16 mouse cellular contexts compared by ENCODE assay signal in the genomic region with DNA sequence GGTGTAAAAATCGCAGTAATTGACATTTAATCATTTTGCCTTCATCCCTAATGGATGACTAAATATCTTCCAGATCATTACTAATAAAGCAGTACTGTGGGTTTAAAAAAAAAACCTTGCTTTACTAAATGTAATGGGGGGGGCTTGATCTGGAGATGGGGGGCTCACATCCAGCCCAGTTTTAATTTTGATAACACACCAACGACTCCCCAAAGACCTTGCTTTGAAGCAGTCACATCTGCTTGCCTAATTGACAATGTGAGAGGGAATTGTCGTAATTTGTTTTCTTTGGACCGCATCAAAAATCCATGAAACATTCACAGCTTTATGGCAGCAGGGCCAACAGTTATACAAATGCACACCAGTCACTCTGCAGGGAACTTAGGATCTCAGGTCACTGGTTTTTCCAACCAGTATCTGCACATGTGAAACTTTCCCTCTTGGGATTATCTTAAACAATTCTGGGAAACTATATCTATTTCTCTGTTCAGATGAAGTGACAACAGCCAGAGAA.
DNase-seq lines count a peak whose midpoint lies in the region; ATAC-seq and TF ChIP-seq lines count a peak whose summit lies in the region.
"Had no signal": no experiment of that assay in that cellular context is flagged by ENCODE, and none has a peak within 500 bp of the region (broad histone marks: within the 10 kb centered on the region; RNA-seq: fewer than 3 reads in every experiment).

No protein-coding gene starts in this region.

- no peak overlapping the region for H3K4me3 ChIP-seq in forebrain, embryonic 12.5 days (replicated peaks)
- H3K4me3 ChIP-seq in forebrain, embryonic 13.5 days: no peak overlapping the region
- no peak overlapping the region for H3K4me3 ChIP-seq in kidney, adult 2 months (ENCODE audit: insufficient read depth, low read depth, low read length)
- no peak overlapping the region for H3K4me3 ChIP-seq in midbrain, embryonic 15.5 days
- H3K4me3 ChIP-seq: heart, embryonic 10.5 days; limb, embryonic 12.5 days; liver, embryonic 13.5 days had no signal

- peak; percentile 44 for DNase-seq in kidney, adult 2 months
- no peak for DNase-seq in kidney, adult 18-20 months
- DNase-seq in adipocyte (ENCODE audit: low spot score): peak; percentile 8
- DNase-seq in cerebellum, adult 18-20 months: no peak
- DNase-seq in retina, postnatal 1 day: no peak
- DNase-seq: adrenal gland, adult 8-10 months; cerebellum, postnatal 14 days; embryo, embryonic 11 days; liver, embryonic 13.5 days; right cerebral cortex, postnatal 4 days; thymus, adult 2 months had no signal

- no peak for ATAC-seq in forebrain, embryonic 12.5 days (ENCODE audit: low FRiP score)
- ATAC-seq in forebrain, embryonic 13.5 days: no peak
- 0 out of 2 replicates have a peak, but pooled peaks have one; percentile 42 for ATAC-seq in midbrain, embryonic 15.5 days (replicated peaks)

- H3K36me3 ChIP-seq in forebrain, embryonic 12.5 days (replicated peaks): no peaks in the 10 kb centered on the region
- H3K36me3 ChIP-seq in forebrain, embryonic 13.5 days (ENCODE audit: poor library complexity, severe bottlenecking): no peaks in the 10 kb centered on the region
- no peaks in the 10 kb centered on the region for H3K36me3 ChIP-seq in kidney, adult 2 months (ENCODE audit: control insufficient read depth, insufficient read depth, low read length)
- H3K36me3 ChIP-seq in midbrain, embryonic 15.5 days (replicated peaks): no peaks in the 10 kb centered on the region
- H3K36me3 ChIP-seq: heart, embryonic 10.5 days; limb, embryonic 12.5 days; liver, embryonic 13.5 days had no signal

- TF ChIP-seq POLR2A in kidney, adult 2 months (IDR thresholded peaks at IDR 0.05; ENCODE audit: low read depth, low read length): no peak

- TF ChIP-seq CTCF in kidney, adult 2 months (conservative IDR thresholded peaks at IDR 0.05; ENCODE audit: insufficient read depth, insufficient read length, low read depth, low read length): no peak

- H3K4me1 ChIP-seq in forebrain, embryonic 12.5 days: peaks cover 5% of the 10 kb centered on the region
- H3K4me1 ChIP-seq in forebrain, embryonic 13.5 days: 0 out of 2 replicates have a peak, but pooled peaks cover 11% of the 10 kb centered on the region
- peaks cover 11% of the 10 kb centered on the region for H3K4me1 ChIP-seq in kidney, adult 2 months (ENCODE audit: control insufficient read depth, insufficient read depth, low read length)
- peaks cover 6% of the 10 kb centered on the region; the same call in 1 of the 2 replicates for H3K4me1 ChIP-seq in midbrain, embryonic 15.5 days
- H3K4me1 ChIP-seq: heart, embryonic 10.5 days; limb, embryonic 12.5 days; liver, embryonic 13.5 days had no signal

- no peaks in the 10 kb centered on the region for H3K27me3 ChIP-seq in forebrain, embryonic 12.5 days
- no peaks in the 10 kb centered on the region for H3K27me3 ChIP-seq in forebrain, embryonic 13.5 days
- H3K27me3 ChIP-seq in kidney, adult 2 months (replicated peaks; ENCODE audit: control insufficient read depth, insufficient read depth, low read length): no peaks in the 10 kb centered on the region
- H3K27me3 ChIP-seq in midbrain, embryonic 15.5 days (replicated peaks): no peaks in the 10 kb centered on the region
- H3K27me3 ChIP-seq: limb, embryonic 12.5 days; liver, embryonic 13.5 days had no signal

- no peak overlapping the region for H3K4me2 ChIP-seq in forebrain, embryonic 12.5 days
- H3K4me2 ChIP-seq in forebrain, embryonic 13.5 days: no peak overlapping the region
- H3K4me2 ChIP-seq in midbrain, embryonic 15.5 days: no peak overlapping the region
- H3K4me2 ChIP-seq: limb, embryonic 12.5 days; liver, embryonic 13.5 days had no signal

- H3K9ac ChIP-seq in forebrain, embryonic 12.5 days: no peak overlapping the region
- H3K9ac ChIP-seq in forebrain, embryonic 13.5 days: no peak overlapping the region
- H3K9ac ChIP-seq in midbrain, embryonic 15.5 days: no peak overlapping the region
- H3K9ac ChIP-seq: limb, embryonic 12.5 days; liver, embryonic 13.5 days had no signal

- WGBS in forebrain, embryonic 12.5 days: 76% methylated on average over 4 of the region's 4 CpGs
- whole genome bisulfite sequencing in forebrain, embryonic 13.5 days: 67% methylated on average over 4 of the region's 4 CpGs
- 53% methylated on average over 4 of the region's 4 CpGs for WGBS in kidney, adult 2 months
- 54% methylated on average over 4 of the region's 4 CpGs for WGBS in midbrain, embryonic 15.5 days

- no peaks in the 10 kb centered on the region for H3K9me3 ChIP-seq in forebrain, embryonic 12.5 days
- H3K9me3 ChIP-seq in forebrain, embryonic 13.5 days (replicated peaks): no peaks in the 10 kb centered on the region
- no peaks in the 10 kb centered on the region for H3K9me3 ChIP-seq in midbrain, embryonic 15.5 days
- H3K9me3 ChIP-seq: heart, embryonic 10.5 days; limb, embryonic 12.5 days; liver, embryonic 13.5 days had no signal

- H3K27ac ChIP-seq in forebrain, embryonic 12.5 days: 0 out of 2 replicates have a peak overlapping the region, but pooled peaks have one; percentile 31
- no peak overlapping the region for H3K27ac ChIP-seq in forebrain, embryonic 13.5 days
- no peak overlapping the region for H3K27ac ChIP-seq in kidney, adult 2 months (ENCODE audit: insufficient read depth, low read depth, low read length)
- H3K27ac ChIP-seq in midbrain, embryonic 15.5 days: peak overlapping the region; percentile 41; the same call in 1 of the 2 replicates
- H3K27ac ChIP-seq: heart, embryonic 10.5 days; limb, embryonic 12.5 days; liver, embryonic 13.5 days had no signal

Comparison
In these comparisons a context has a peak if more than half of its experiments do, and no peak if none do; other contexts are left out.
1. H3K27ac ChIP-seq: peak in forebrain, embryonic 12.5 days (single experiment) and midbrain, embryonic 15.5 days (single experiment); none in forebrain, embryonic 13.5 days (single experiment) and kidney, adult 2 months (single experiment).
2. DNase-seq: peak in kidney, adult 2 months (single experiment) and adipocyte (single experiment); none in kidney, adult 18-20 months (single experiment), cerebellum, adult 18-20 months (0 of 2) and retina, postnatal 1 day (single experiment).